Mouse (Mus musculus): ENCODE measurements around the gene Myadm. TPM values are rescaled to one million over a fixed set of nuclear protein-coding genes. Genes with fewer than 3 reads are reported as not detected.

Gene Myadm
- total and polyA plus RNA-seq, 3 experiments: 4.4 to 22.6 (median 4.6) TPM

DNA sequence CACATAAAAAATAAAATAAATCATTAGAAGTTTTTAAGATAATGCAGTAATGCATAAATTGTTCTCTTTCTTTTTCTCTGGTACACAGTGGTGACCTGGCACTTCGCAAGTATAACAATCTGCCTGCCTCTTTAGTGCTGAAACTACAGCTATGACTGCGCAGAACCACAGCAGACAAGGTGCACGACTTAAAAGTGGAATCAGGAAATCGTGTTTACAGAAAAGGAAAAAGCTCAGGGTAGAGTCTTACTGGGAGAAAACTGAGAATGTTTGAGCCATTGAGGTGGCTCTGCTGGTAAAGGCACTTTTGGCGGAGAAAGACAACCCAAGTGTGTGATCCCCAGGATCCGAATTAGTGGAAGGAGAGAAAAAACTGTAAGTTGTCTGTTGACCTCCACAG is 7.1 kb upstream of the Myadm start (continued):
- peak; percentile 98 for TF ChIP-seq TCF12 (IDR thresholded peaks at IDR 0.05; ENCODE audit: low read depth, low read length)
- peak; percentile 70 for TF ChIP-seq SIN3A (IDR thresholded peaks at IDR 0.05; ENCODE audit: low read length)
- TF ChIP-seq NELFE (IDR thresholded peaks at IDR 0.05; ENCODE audit: low read depth, low read length): no peak
- TF ChIP-seq ZMIZ1 (IDR thresholded peaks at IDR 0.05; ENCODE audit: low read depth, low read length): no peak
- TF ChIP-seq BHLHE40 (IDR thresholded peaks at IDR 0.05; ENCODE audit: low read depth, low read length): peak; percentile 91

DNA sequence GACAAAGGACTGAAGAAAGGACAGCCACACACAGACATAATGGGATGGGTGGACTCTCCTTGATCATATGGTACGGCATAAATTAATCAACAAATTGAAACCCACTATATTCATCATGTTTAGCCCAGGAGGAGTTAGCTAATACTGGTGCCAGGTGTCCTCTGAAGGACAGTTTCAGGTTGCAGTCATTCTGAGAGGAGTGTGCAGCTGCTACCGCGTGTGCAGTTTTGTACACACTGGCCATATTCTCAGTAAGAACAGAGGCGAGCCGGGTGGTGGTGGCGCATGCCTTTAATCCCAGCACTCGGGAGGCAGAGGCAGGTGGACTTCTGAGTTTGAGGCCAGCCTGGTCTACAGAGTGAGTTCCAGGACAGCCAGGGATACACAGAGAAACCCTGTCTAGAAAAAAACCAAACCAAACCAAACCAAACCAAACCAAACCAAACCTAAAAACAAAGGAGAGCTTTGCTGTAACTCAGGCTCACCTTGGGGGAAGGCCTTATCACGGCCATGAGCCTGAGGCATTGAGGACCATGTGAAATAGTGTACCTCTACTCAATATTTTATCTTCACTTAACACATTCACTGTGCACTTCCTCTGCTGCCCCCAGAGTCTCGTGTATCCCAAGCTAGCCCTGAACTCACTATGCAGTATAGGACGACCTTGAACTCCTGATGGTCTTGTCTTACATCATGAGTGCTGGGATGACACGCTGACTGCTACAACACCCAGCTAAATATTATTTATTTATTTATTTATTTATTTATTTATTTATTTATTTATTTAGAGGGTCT is 5.6 kb upstream of the Myadm start:
- in situ Hi-C loops (cut with MboI; ENCODE audit: low pct_ligation_motif_present, low pct_unique_long_range_greater_than_20kb, low sequenced_read_pairs): no loop called here
- TF ChIP-seq ETS1 (conservative IDR thresholded peaks at IDR 0.05; ENCODE audit: low read depth, low read length): peak; percentile 72
- peak; percentile 72; the same call in 1 of the 2 replicates for TF ChIP-seq CHD2 (IDR thresholded peaks at IDR 0.05; ENCODE audit: low read length)
- no peak for TF ChIP-seq ZC3H11A (IDR thresholded peaks at IDR 0.05; ENCODE audit: low read depth, low read length)
- TF ChIP-seq UBTF (IDR thresholded peaks at IDR 0.05; ENCODE audit: low read depth, low read length): no peak
- TF ChIP-seq ZKSCAN1 (IDR thresholded peaks at IDR 0.05; ENCODE audit: borderline replicate concordance, low read depth, low read length): no peak
- peak; percentile 86 for TF ChIP-seq JUN (IDR thresholded peaks at IDR 0.05; ENCODE audit: insufficient read depth, low read depth, low read length)
- peak; percentile 78; the same call in 1 of the 2 replicates for TF ChIP-seq MEF2A (IDR thresholded peaks at IDR 0.05; ENCODE audit: borderline replicate concordance, low read depth, low read length)
- peak; percentile 73 for TF ChIP-seq MAX (IDR thresholded peaks at IDR 0.05; ENCODE audit: low read length)
- TF ChIP-seq E2F4 (IDR thresholded peaks at IDR 0.05; ENCODE audit: insufficient replicate concordance, low read depth, low read length): no peak
- no peak for TF ChIP-seq ZMIZ1 (IDR thresholded peaks at IDR 0.05; ENCODE audit: low read depth, low read length)
- peak; percentile 94 for TF ChIP-seq EP300 (IDR thresholded peaks at IDR 0.05; ENCODE audit: low read length)
- TF ChIP-seq SIN3A (IDR thresholded peaks at IDR 0.05; ENCODE audit: low read length): peak; percentile 53; the same call in 1 of the 2 replicates
- TF ChIP-seq POLR2AphosphoS2 (IDR thresholded peaks at IDR 0.05; ENCODE audit: low read depth, low read length): no peak
- TF ChIP-seq MAFK (IDR thresholded peaks at IDR 0.05; ENCODE audit: insufficient replicate concordance, low read length): peak; percentile 66; the same call in 1 of the 2 replicates
- peak; percentile 91 for TF ChIP-seq BHLHE40 (IDR thresholded peaks at IDR 0.05; ENCODE audit: low read depth, low read length)
- TF ChIP-seq CHD1 (IDR thresholded peaks at IDR 0.05; ENCODE audit: low read depth, low read length): no peak
- peak; percentile 86 for TF ChIP-seq RCOR1 (conservative IDR thresholded peaks at IDR 0.05; ENCODE audit: low read depth, low read length)
- peak; percentile 82 for TF ChIP-seq MYC (IDR thresholded peaks at IDR 0.05; ENCODE audit: low read depth, low read length)
- no peak for TF ChIP-seq TBP (conservative IDR thresholded peaks at IDR 0.05; ENCODE audit: low read depth, low read length)
- TF ChIP-seq JUND (conservative IDR thresholded peaks at IDR 0.05; ENCODE audit: low read depth, low read length): peak; percentile 84
- peak; percentile 97 for TF ChIP-seq IRF4 (IDR thresholded peaks at IDR 0.05; ENCODE audit: low read depth, low read length)
- peak; percentile 99 for TF ChIP-seq TCF12 (IDR thresholded peaks at IDR 0.05; ENCODE audit: low read depth, low read length)
- TF ChIP-seq ZNF384 (IDR thresholded peaks at IDR 0.05; ENCODE audit: low read depth, low read length): peak; percentile 43; the same call in 1 of the 2 replicates
- peak; percentile 41; the same call in 1 of the 2 replicates for TF ChIP-seq MXI1 (IDR thresholded peaks at IDR 0.05; ENCODE audit: low read depth, low read length)
- TF ChIP-seq CTCF (conservative IDR thresholded peaks at IDR 0.05 in 1 of 2, IDR thresholded peaks at IDR 0.05 in 1 of 2; ENCODE audit: low read depth in 2 of 2, low read length in 2 of 2): no peak
- peak; percentile 56 for TF ChIP-seq NRF1 (IDR thresholded peaks at IDR 0.05; ENCODE audit: low read depth, low read length)
- H3K4me1 ChIP-seq (ENCODE audit: control insufficient read depth in 1 of 2, insufficient read depth in 2 of 2): peaks cover 26 to 77% of the 10 kb centered on the region in 2 experiments

More for the DNA sequence above, 5.6 kb upstream of the Myadm start:
- Histone ChIP-seq H3K27me3 (replicated peaks) (no peaks in the 10 kb centered on the region), H3K79me2 (replicated peaks; ENCODE audit: control insufficient read depth, extremely low read depth, insufficient read depth, poor library complexity, severe bottlenecking) (no peaks in the 10 kb centered on the region), H3K9me3 (replicated peaks; ENCODE audit: low read length) (no peaks in the 10 kb centered on the region), H3K27ac (ENCODE audit: insufficient read depth, low read depth) (peak overlapping the region; percentile 9; the same call in 1 of the 2 replicates), H3K36me3 (replicated peaks in 1 of 2; ENCODE audit: control insufficient read depth in 1 of 2, insufficient read depth in 1 of 2, low read length in 1 of 2) (no peaks in the 10 kb centered on the region), H3K4me3 (replicated peaks in 1 of 3; ENCODE audit: low read depth in 2 of 3, low read length in 2 of 3, poor library complexity in 1 of 3) (no peak overlapping the region), H3K9ac (ENCODE audit: insufficient read depth, low read depth) (0 out of 2 replicates have a peak overlapping the region, but pooled peaks have one; percentile 2), H3K4me2 (ENCODE audit: insufficient read depth, low read depth, poor library complexity, severe bottlenecking) (no peak overlapping the region)
- dilution Hi-C loops (cut with MboI; ENCODE audit: extremely low pct_ligation_motif_present, extremely low pct_unique_long_range_greater_than_20kb, low sequenced_read_pairs): no loop called here
- DNase-seq (ENCODE audit: extremely low read depth): peak; percentile 60
